Mouse (Mus musculus) midbrain, embryonic 12.5 days (tissue): ENCODE data around the gene Heg1. TPM values are rescaled to one million over a fixed set of nuclear protein-coding genes. Genes with fewer than 3 reads are reported as not detected.

ENCODE experiments used
- polyA plus RNA-seq: library from polyadenylated mRNA; unstranded; fragments of >200 nt; fragmentation: Nextera tagmentation; extraction: Ambion mirVana; gene quantifications from 2 replicates; pipeline ENCODE4 v1.2.1, GENCODE M21; 2016

Gene Heg1
- polyA plus RNA-seq, 1 experiment from 2014 or later = 34.1 TPM

Other genes with a start within 250 kb of the Heg1 start
- 0.80 and 1.2 TPM in 2 replicates for gene Slc12a8, start 167.0 kb upstream of the Heg1 start, polyA plus RNA-seq
- 0.08 and 0.10 TPM in 2 replicates for gene Muc13, start 109.7 kb downstream of the Heg1 start, polyA plus RNA-seq
- gene Itgb5, start 145.3 kb downstream of the Heg1 start, polyA plus RNA-seq = 24.1 and 31.0 TPM in 2 replicates